Mouse (Mus musculus) lung, postnatal 36 days (tissue): ENCODE data around the gene Cpt1c.
A peak's percentile ranks its signal among the peaks of the same experiment; 100 is the strongest.

Experiments used
- DNase-seq: peaks from one replicate; pipeline ENCODE4 v3.0.0; 2022; ENCODE audit warnings: mixed read lengths

Cpt1c gene

DNA sequence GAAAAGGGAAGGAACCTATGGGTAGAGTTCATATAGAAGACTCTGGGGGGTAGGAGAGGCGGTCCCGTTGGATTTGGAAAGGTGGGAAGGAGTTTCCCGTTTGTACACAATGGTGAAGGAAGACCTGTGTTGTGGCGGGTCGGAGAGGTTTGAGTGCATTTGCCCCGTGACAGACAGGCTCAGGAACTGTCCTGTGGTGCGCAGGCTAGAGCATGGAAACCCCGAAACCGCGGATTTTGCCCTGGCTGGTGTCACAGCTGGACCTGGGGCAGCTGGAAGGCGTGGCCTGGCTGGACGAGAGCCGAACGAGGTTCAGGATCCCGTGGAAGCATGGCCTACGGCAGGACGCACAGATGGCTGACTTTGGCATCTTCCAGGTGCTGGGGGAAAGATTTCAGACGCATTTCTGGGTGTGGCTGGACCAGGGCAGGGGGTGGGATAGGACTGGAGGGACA is 23.9 kb upstream of the Cpt1c start, which contains the start of gene Bcl2l12:
Gene Bcl2l12 (minus strand): TSS at position 212 of the 455 bp plus-strand sequence.
- peak; percentile 62 for DNase-seq

- no peak for DNase-seq
Observed at GRCm38 (mm10) chr7:44997940-44998428, 23.3 kb upstream of the Cpt1c start.

GRCm38 (mm10) chr7:44997231-44997939 is 22.7 kb upstream of the Cpt1c start, which contains the start of gene Irf3:
Gene Irf3 (plus strand): TSS chr7:44997648.
- DNase-seq = peak; percentile 99

- DNase-seq = no peak
Observed at GRCm38 (mm10) chr7:44996672-44997071, 22.0 kb upstream of the Cpt1c start.

- no peak for DNase-seq
Observed at GRCm38 (mm10) chr7:44986879-44987718, 12.4 kb upstream of the Cpt1c start.

DNA sequence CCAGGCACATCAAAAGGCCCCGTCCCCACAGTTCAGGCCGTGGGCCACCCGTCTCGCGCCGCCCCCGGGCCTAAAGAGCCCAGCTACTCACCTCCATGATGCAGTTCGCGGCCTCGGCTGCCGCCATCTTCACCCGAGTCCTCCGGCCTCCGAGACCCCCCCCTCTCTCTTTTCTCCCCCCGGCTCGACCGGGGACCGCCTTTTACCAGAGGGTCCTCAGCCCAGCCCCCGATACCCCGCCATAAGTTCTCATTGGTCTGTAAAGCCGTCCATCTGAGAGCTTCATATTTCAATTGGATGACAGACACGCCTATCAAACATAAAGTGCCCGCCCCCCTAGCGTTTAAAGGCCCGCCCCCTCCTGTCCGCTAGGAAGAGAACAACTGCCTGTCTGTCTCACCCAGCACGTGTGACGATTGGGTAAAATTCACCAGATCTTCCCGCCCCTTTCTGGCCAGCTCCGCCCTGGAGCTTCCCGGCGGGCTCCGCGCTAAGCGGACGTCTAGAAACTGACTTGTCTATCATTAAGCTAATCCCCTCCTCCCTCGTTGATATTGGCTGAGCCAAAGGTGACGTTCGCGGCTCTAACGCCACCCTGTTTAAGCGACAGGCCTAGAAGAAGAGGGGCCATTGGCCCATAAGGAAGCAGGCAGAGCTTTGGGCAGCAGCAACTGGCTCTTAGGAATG is 11.7 kb upstream of the Cpt1c start, which contains the start of gene Prmt1:
Gene Prmt1 (minus strand): TSS at position 377 of the 687 bp plus-strand sequence.
- DNase-seq = peak; percentile 99

DNA sequence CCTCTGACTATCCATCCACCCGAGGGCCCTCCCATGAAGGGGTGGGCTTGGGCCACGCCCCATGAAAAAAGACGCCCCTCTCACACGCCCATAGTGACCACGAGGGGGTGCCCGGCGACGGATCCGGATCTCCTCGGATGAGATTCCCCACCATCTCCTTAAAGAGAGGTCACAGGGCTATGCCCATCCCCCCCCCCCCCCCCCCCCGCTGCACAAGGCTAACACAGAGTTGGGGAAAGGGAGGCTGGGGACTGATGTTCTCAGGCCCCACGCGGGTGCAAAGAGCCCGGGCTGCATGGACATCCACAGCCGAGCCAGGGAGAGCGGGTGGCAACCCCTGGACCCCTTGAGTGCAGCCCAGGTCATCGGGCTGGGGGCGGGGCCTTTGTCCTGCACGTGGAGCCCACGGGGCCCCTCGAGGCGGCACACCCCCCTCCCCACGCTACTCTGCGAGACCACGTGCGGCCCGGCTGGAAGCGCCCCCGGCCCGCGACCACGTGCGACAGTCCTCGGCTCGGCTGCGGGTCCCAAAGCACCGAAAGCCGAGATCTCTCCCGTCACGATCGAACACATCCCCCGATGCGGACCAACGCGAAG is 11.0 kb upstream of the Cpt1c start:
- peak; percentile 79 for DNase-seq

- DNase-seq = no peak
Observed at GRCm38 (mm10) chr7:44984833-44985164, 10.1 kb upstream of the Cpt1c start.

DNA sequence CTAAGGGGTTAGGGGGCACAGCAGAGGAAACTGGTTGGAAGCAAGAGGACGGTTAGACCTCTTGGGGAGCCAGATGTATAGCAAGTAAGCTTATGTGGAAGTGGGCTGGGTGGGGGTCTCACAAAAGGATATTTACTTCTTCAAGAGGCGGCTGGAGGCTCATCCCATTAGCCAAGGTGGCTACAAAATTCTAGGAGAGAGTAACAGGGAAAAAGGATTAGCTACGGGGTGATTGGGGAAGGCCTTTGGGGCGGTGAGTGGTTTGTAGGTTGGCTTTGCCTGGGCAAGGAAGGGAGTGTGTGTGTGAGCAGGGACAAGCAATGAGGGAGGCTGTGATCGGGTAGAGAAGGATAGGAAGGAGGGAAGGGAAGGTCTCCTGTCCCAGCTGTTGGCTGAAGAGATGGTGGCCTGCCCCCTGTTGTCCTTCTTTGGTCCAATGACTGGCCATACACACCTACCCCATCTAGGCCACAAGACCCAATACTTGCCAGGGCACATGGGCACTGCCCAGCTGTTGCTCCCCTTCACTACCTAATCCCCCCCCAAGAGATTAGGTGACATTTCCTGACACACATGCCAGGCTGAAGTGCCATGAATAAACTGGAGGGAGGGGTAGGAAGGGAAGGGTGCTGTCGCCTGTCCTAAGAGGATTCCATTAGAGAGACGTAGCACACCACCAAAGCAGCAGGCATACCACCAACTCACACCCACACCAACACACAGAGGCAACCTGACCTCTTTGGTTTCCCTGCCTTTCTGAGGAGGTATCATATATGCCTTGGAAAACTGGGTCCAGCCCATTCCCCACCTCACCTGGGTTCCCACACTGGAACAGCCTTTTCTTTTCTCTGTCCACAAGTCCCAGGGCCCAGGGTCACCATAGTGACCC is 9.5 kb upstream of the Cpt1c start:
- no peak for DNase-seq

DNA sequence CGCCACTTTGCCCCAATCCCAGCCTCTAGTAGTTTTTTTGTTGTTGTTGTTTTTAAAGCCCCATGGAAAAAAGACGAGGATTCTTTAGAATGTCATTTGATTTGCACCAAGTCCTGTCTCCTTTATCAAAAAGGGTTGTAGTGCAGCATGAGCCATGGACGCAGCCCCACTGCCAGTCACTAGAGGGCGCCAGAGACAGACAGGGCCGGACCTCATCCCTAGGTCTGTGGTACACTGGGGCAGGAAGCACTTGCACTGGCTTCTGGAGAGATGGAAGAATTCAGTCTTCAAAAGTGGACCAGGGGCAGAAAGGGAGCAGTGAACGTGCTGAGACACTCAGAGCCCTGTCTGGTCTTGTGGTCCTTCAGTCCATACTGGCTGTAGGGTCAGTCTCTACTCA is 8.4 kb upstream of the Cpt1c start:
- peak; percentile 95 for DNase-seq

DNA sequence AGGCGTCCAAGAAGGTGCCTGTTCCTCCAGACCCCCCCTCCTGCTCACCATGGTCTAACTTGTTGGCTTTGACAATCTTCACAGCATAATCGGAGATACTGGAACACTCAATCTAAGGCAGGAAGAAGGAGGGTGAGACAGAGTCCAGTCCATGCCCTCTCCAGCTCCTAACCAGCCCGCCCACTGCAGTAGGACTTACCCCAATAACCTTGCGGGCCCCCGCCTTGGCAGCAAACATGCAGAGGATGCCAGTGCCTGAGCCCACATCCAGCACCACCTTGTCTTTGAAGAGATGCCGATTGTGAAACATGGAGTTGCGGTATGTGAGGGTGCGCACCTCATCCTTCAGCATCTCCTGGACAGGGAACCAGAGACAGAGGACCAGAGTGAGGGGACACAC is 6.9 kb upstream of the Cpt1c start:
- DNase-seq = no peak

DNA sequence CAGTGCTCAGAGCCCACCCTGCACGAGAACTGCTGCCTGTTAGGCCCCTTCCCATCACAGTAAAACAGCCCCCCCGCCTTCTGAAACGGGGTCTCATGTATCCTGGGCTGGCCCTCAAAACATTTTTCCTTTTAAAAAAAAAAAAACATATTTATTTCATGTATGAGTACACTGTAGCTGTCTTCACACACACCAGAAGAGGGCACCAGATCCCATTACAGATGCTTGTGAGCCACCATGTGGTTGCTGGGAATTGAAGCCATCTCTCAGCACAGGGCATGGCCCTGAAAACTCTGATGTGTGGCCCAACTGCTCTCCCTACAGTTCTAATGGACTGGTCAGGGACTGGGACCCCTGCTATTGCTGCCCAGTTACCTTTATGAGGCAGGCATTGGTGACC is 3.6 kb upstream of the Cpt1c start:
- no peak for DNase-seq

- DNase-seq = no peak
Observed at GRCm38 (mm10) chr7:44975117-44975419, 417 bp upstream of the Cpt1c start.

GRCm38 (mm10) chr7:44973415-44974130 is 1.1 kb downstream of the Cpt1c start:
- DNase-seq = no peak

DNA sequence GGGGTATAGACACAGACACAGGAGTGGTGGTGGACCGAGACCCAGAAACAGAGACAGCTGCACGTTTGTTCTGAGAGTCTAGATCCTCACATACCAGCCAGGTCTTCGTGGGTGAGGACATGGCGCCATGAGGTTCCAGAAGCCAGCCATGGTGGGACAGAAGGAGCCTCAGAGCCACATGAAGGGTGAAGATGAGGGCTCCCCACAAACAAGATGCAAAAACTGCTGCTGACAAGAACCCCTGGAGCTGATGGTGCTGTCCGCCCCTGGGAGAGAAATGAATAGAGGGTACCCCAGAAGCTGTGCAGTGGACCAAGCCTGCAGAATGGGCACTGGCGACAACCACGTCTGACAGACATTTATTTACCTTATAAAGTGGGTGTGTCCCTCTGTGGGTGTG is 3.5 kb downstream of the Cpt1c start:
- DNase-seq = no peak

DNA sequence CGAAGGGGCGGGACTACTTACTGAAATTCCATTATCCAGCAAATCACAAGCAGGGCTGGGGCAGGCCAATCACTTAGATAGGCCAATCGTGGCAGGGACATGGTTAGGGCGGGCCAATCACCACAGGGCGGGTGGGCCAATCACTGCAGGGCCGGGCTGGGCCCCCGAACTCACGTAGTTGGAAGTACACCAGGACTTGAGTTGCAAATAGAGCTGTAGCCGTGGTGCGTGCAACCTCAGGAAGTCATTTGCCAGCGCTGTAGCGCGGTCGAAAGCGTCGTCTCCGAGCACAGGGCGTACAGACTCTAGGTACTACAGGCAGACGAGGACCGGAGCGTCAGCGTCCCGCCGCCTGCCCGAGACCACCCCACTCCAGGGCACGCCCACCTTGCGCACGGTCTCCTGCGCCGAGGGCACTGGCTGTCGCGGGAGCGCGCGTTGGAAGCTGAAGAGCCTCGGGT is 4.4 kb downstream of the Cpt1c start:
- DNase-seq = peak; percentile 94

GRCm38 (mm10) chr7:44966638-44967037 is 8.0 kb downstream of the Cpt1c start:
- DNase-seq = no peak

- peak; percentile 15 for DNase-seq
Observed at GRCm38 (mm10) chr7:44965975-44966374, 8.7 kb downstream of the Cpt1c start.

- DNase-seq = no peak
Observed at GRCm38 (mm10) chr7:44964990-44965389, 9.7 kb downstream of the Cpt1c start.

DNA sequence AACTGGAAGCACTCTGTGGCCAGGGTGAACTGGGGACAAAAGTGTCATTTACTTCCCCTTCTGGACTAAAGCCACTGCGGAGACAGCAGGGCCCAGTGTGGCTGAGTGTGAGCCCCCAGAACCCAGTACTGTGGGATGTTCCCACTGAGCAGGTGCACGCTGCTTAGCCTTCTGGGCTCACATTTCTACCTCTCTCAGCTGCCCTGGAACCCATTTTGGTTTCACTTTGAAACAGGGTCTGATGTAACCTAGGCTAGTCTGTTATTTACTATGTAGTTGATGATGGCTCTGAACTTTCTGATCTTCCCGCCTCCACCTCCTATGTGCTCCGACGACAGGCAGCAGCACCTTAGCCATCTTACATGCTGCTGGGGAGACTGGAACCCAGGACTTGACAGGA is 11.8 kb downstream of the Cpt1c start:
- DNase-seq = no peak

GRCm38 (mm10) chr7:44962337-44962736 is 12.3 kb downstream of the Cpt1c start:
- DNase-seq = no peak
